Mouse (Mus musculus) frontal cortex, postnatal 14 days (tissue): ENCODE measurements around the gene Angpt4.

Source experiments
- DNase-seq, 2 experiments: peaks; one replicate each; pipeline ENCODE4 v3.0.0; 2022; ENCODE audit warnings: low spot score in 2 of 2

Gene Angpt4

GRCm38 (mm10) chr2:151910919-151911500, at the start of gene Angpt4:
Gene Angpt4, plus strand, starts transcription at chr2:151911210.
- DNase-seq: no peak

- DNase-seq: no peak
Measured at GRCm38 (mm10) chr2:151862257-151862810, 48.7 kb upstream of the Angpt4 start.

- no peak for DNase-seq
Measured at GRCm38 (mm10) chr2:151864941-151865340, 46.1 kb upstream of the Angpt4 start.

GRCm38 (mm10) chr2:151866487-151866886, 44.5 kb upstream of the Angpt4 start:
- peak; percentile 45 to 65 for DNase-seq

- no peak for DNase-seq
Measured at GRCm38 (mm10) chr2:151868196-151868595, 42.8 kb upstream of the Angpt4 start.

GRCm38 (mm10) chr2:151874551-151874950, 36.5 kb upstream of the Angpt4 start:
- peak in 1 of 2 experiments; percentile 29 for DNase-seq

- DNase-seq: peak; percentile 28 to 55
Measured at GRCm38 (mm10) chr2:151876012-151876485, 35.0 kb upstream of the Angpt4 start.

- DNase-seq: no peak
Measured at GRCm38 (mm10) chr2:151878645-151879044, 32.4 kb upstream of the Angpt4 start.

- no peak for DNase-seq
Measured at GRCm38 (mm10) chr2:151879760-151880159, 31.2 kb upstream of the Angpt4 start.

- peak in 1 of 2 experiments; percentile 29 for DNase-seq
Measured at GRCm38 (mm10) chr2:151891031-151891430, 20.0 kb upstream of the Angpt4 start.

- no peak for DNase-seq
Measured at GRCm38 (mm10) chr2:151893122-151893774, 17.8 kb upstream of the Angpt4 start.

- DNase-seq: no peak
Measured at GRCm38 (mm10) chr2:151894209-151894980, 16.6 kb upstream of the Angpt4 start.

GRCm38 (mm10) chr2:151895911-151896310, 15.1 kb upstream of the Angpt4 start:
- DNase-seq: no peak

GRCm38 (mm10) chr2:151898106-151898505, 12.9 kb upstream of the Angpt4 start:
- no peak for DNase-seq

- DNase-seq: no peak
Measured at GRCm38 (mm10) chr2:151900845-151901244, 10.2 kb upstream of the Angpt4 start.

GRCm38 (mm10) chr2:151903267-151903666, 7.7 kb upstream of the Angpt4 start:
- DNase-seq: no peak

GRCm38 (mm10) chr2:151903933-151904332, 7.1 kb upstream of the Angpt4 start:
- no peak for DNase-seq

- DNase-seq: no peak
Measured at GRCm38 (mm10) chr2:151904636-151905035, 6.4 kb upstream of the Angpt4 start.

GRCm38 (mm10) chr2:151907020-151907419, 4.0 kb upstream of the Angpt4 start:
- DNase-seq: no peak

- DNase-seq: no peak
Measured at GRCm38 (mm10) chr2:151909386-151909785, 1.6 kb upstream of the Angpt4 start.

- DNase-seq: no peak
Measured at GRCm38 (mm10) chr2:151910498-151910897, 512 bp upstream of the Angpt4 start.

- no peak for DNase-seq
Measured at GRCm38 (mm10) chr2:151911751-151912150, 741 bp downstream of the Angpt4 start.
